Mouse (Mus musculus): ENCODE results near the gene Fhod1. TPM values are rescaled to one million over a fixed set of nuclear protein-coding genes. Genes with fewer than 3 reads are reported as not detected.
"Not testable (repeated sequence)": the region's sequence is repeated elsewhere in the genome, so short reads cannot be mapped to it uniquely, and the experiment has no call there.

Fhod1 gene
- polyA plus RNA-seq, 1 experiment from 2014 or later, result 0.48 TPM

- peaks cover 38% of the 10 kb centered on the region for H3K36me3 ChIP-seq
- H3K27ac ChIP-seq (replicated peaks), result no peak overlapping the region
- ATAC-seq (replicated peaks), result no peak
- no peaks in the 10 kb centered on the region for H3K9me3 ChIP-seq
- peaks cover 24% of the 10 kb centered on the region for H3K4me1 ChIP-seq
- WGBS, result 58% methylated on average over 18 of the region's 18 CpGs
- no peaks in the 10 kb centered on the region for H3K27me3 ChIP-seq
- peak overlapping the region; percentile 87 for H3K9ac ChIP-seq (replicated peaks)
- peak overlapping the region; percentile 70 for H3K4me2 ChIP-seq (replicated peaks)
- peak overlapping the region; percentile 88 for H3K4me3 ChIP-seq
Measured at GRCm38 (mm10) chr8:105298351-105299252, 49.2 kb downstream of the Fhod1 start.

GRCm38 (mm10) chr8:105297511-105298192, 50.1 kb downstream of the Fhod1 start, which contains the start of gene E2f4:
Gene E2f4, plus strand, starts transcription at chr8:105297663.
- Histone ChIP-seq H3K4me3 (peak within 1 kb of the TSS; percentile 88), H3K4me2 (replicated peaks) (peak within 1 kb of the TSS; percentile 70), H3K36me3 (peaks cover 31% of the 10 kb centered on the region), H3K27ac (replicated peaks) (peak within 1 kb of the TSS; percentile 42), H3K9ac (replicated peaks) (peak within 1 kb of the TSS; percentile 87), H3K4me1 (peaks cover 24% of the 10 kb centered on the region), H3K27me3 (no peaks in the 10 kb centered on the region), H3K9me3 (no peaks in the 10 kb centered on the region)
- under 1% methylated on average over 58 of the region's 58 CpGs for WGBS
- peak; percentile 94 for ATAC-seq (replicated peaks)

- 77% methylated on average over 11 of the region's 11 CpGs for WGBS
- peak within 1 kb of the TSS; percentile 88; the same call in 1 of the 2 replicates for H3K4me3 ChIP-seq
- H3K9ac ChIP-seq (replicated peaks), result 0 out of 2 replicates have a peak within 1 kb of the TSS, but pooled peaks have one; percentile 87
Measured at GRCm38 (mm10) chr8:105295895-105296573, 51.7 kb downstream of the Fhod1 start, which contains the start of gene Exoc3l. Gene Exoc3l, minus strand, starts transcription at chr8:105296101.

GRCm38 (mm10) chr8:105295256-105295655, 52.5 kb downstream of the Fhod1 start:
- H3K9me3 ChIP-seq, result no peaks in the 10 kb centered on the region
- peaks cover 8% of the 10 kb centered on the region for H3K36me3 ChIP-seq
- peaks cover 34% of the 10 kb centered on the region for H3K4me1 ChIP-seq
- H3K27ac ChIP-seq (replicated peaks), result no peak overlapping the region
- no peak overlapping the region for H3K9ac ChIP-seq (replicated peaks)
- H3K4me3 ChIP-seq, result no peak overlapping the region
- 74% methylated on average over 11 of the region's 11 CpGs for WGBS
- H3K27me3 ChIP-seq, result 0 out of 2 replicates have a peak, but pooled peaks cover 4% of the 10 kb centered on the region
- no peak overlapping the region for H3K4me2 ChIP-seq (replicated peaks)
- ATAC-seq (replicated peaks), result no peak

More at GRCm38 (mm10) chr8:105295895-105296573, 51.7 kb downstream of the Fhod1 start, which contains the start of gene Exoc3l:
- no peak for ATAC-seq (replicated peaks)
- Histone ChIP-seq H3K27ac (replicated peaks) (peak within 1 kb of the TSS; percentile 14; the same call in 1 of the 2 replicates), H3K36me3 (peaks cover 16% of the 10 kb centered on the region), H3K27me3 (no peaks in the 10 kb centered on the region), H3K4me2 (replicated peaks) (peak within 1 kb of the TSS; percentile 70), H3K4me1 (peaks cover 26% of the 10 kb centered on the region), H3K9me3 (no peaks in the 10 kb centered on the region)

- H3K9me3 ChIP-seq, result no peaks in the 10 kb centered on the region
- 0 out of 2 replicates have a peak, but pooled peaks cover 4% of the 10 kb centered on the region for H3K27me3 ChIP-seq
- 58% methylated on average over 9 of the region's 9 CpGs for WGBS
- no peak overlapping the region for H3K4me2 ChIP-seq (replicated peaks)
- H3K4me3 ChIP-seq, result no peak overlapping the region
- H3K36me3 ChIP-seq, result peaks cover 4% of the 10 kb centered on the region; the same call in 1 of the 2 replicates
- H3K27ac ChIP-seq (replicated peaks), result no peak overlapping the region
- H3K4me1 ChIP-seq, result peaks cover 38% of the 10 kb centered on the region
- no peak for ATAC-seq (replicated peaks)
- H3K9ac ChIP-seq (replicated peaks), result no peak overlapping the region
Measured at GRCm38 (mm10) chr8:105294776-105295175, 53.0 kb downstream of the Fhod1 start.

GRCm38 (mm10) chr8:105293405-105293804, 54.3 kb downstream of the Fhod1 start:
- Histone ChIP-seq H3K36me3 (no peaks in the 10 kb centered on the region), H3K4me2 (replicated peaks) (no peak overlapping the region), H3K9me3 (no peaks in the 10 kb centered on the region), H3K4me1 (peaks cover 32% of the 10 kb centered on the region), H3K9ac (replicated peaks) (no peak overlapping the region), H3K27ac (replicated peaks) (no peak overlapping the region), H3K27me3 (0 out of 2 replicates have a peak, but pooled peaks cover 4% of the 10 kb centered on the region), H3K4me3 (no peak overlapping the region)
- no peak for ATAC-seq (replicated peaks)
- 76% methylated on average over 19 of the region's 19 CpGs for WGBS

- Histone ChIP-seq H3K4me3 (no peak overlapping the region), H3K9me3 (no peaks in the 10 kb centered on the region), H3K27ac (replicated peaks) (no peak overlapping the region), H3K4me1 (peaks cover 37% of the 10 kb centered on the region), H3K4me2 (replicated peaks) (no peak overlapping the region), H3K9ac (replicated peaks) (no peak overlapping the region), H3K27me3 (0 out of 2 replicates have a peak, but pooled peaks cover 4% of the 10 kb centered on the region), H3K36me3 (no peaks in the 10 kb centered on the region)
- WGBS, result 85% methylated on average over 7 of the region's 7 CpGs
- ATAC-seq (replicated peaks), result no peak
Measured at GRCm38 (mm10) chr8:105292471-105292870, 55.3 kb downstream of the Fhod1 start.

GRCm38 (mm10) chr8:105291802-105292201, 56.0 kb downstream of the Fhod1 start:
- not testable (repeated sequence) for H3K27ac ChIP-seq (replicated peaks); ATAC-seq (replicated peaks); H3K9ac ChIP-seq (replicated peaks); H3K27me3 ChIP-seq; H3K4me3 ChIP-seq; H3K36me3 ChIP-seq; H3K9me3 ChIP-seq; H3K4me2 ChIP-seq (replicated peaks)
- 74% methylated on average over 3 of the region's 3 CpGs for WGBS
- H3K4me1 ChIP-seq, result peaks cover 38% of the 10 kb centered on the region

GRCm38 (mm10) chr8:105291364-105291763, 56.4 kb downstream of the Fhod1 start:
- WGBS, result 84% methylated on average over 8 of the region's 8 CpGs
- H3K4me3 ChIP-seq; H3K9ac ChIP-seq (replicated peaks); H3K36me3 ChIP-seq; ATAC-seq (replicated peaks); H3K9me3 ChIP-seq; H3K4me2 ChIP-seq (replicated peaks); H3K27me3 ChIP-seq; H3K27ac ChIP-seq (replicated peaks): not testable (repeated sequence)
- peaks cover 40% of the 10 kb centered on the region for H3K4me1 ChIP-seq

- peaks cover 46% of the 10 kb centered on the region for H3K4me1 ChIP-seq
- H3K4me2 ChIP-seq (replicated peaks), result peak overlapping the region; percentile 86
- peak overlapping the region; percentile 65 for H3K9ac ChIP-seq (replicated peaks)
- 4% methylated on average over 31 of the region's 31 CpGs for WGBS
- ATAC-seq (replicated peaks), result no peak
- no peaks in the 10 kb centered on the region for H3K9me3 ChIP-seq
- H3K4me3 ChIP-seq, result peak overlapping the region; percentile 56
- 0 out of 2 replicates have a peak, but pooled peaks cover 4% of the 10 kb centered on the region for H3K27me3 ChIP-seq
- H3K36me3 ChIP-seq, result no peaks in the 10 kb centered on the region
- no peak overlapping the region for H3K27ac ChIP-seq (replicated peaks)
Measured at GRCm38 (mm10) chr8:105290554-105291314, 57.0 kb downstream of the Fhod1 start.

Measured in forebrain, embryonic 15.5 days (tissue).